Mouse (Mus musculus): Measurements from ENCODE around the gene Rbm14. TPM values are rescaled to one million over a fixed set of nuclear protein-coding genes. Genes with fewer than 3 reads are reported as not detected.
"Not testable (repeated sequence)": the region's sequence is repeated elsewhere in the genome, so short reads cannot be mapped to it uniquely, and the experiment has no call there.

Rbm14 gene
- total RNA-seq, 2 experiments from 2014 or later, result 47.1 to 55.2 TPM

DNA sequence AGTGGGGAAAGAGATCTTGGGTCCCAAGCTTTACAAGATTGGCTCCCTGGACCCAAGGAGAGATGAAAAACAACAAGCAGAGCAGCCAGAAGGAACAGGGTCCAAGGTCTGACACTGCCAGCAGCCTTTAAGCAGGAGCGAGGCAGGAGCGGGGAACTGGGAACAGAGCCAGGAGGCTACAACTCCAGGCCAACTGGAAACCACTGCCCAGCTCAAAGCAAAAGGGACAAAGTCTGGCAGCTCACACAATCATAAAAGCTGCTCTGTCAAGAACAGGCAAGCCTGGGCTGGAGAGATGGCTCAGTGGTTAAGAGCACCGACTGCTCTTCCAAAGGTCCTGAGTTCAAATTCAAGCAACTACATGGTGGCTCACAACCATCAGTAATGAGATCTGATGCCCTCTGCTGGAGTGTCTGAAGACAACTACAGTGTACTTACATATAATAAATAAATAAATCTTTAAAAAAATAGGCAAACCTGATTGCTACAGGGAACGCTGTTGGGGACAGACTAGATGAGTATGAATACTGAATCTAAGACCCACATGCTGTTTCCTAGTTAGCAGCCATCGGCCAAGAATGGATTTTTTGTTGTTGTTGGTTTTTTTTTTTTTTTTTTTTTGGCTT lies 9.4 kb upstream of the Rbm14 start:
- intact Hi-C loops (cut with DNase I), result no loop called here
- DNase-seq (ENCODE audit: low spot score in 2 of 2), result peak; percentile 41 to 62

DNA sequence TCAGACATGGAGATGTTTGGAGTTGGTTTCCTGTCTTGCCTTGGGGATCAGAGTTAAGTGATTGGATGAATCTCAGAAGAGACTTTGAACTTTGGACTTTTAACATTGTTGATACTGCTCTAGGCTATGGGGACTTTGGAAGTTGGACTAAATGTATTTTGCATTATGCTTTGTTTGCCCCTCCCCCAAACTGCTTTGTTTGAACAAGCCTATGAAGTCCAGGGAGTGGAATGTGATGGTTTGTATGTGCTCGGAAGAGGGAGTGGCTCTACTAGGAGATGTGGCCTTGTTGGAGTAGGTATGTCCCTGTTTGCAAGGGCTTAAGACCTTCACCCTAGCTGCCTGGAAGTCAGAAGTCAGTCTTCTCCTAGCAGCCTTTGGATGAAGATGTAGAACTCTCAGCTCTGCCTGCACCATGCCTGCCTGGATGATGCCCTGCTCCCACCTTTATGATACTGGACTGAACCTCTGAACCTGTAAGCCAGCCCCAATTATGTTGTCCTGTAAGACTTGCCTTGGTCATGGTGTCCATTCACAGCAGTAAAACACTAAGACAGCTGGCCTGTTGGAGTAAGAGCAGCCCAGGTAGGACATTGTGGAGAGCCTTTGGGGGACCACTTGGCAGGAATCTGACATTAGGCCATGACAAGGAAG lies 5.9 kb upstream of the Rbm14 start:
- intact Hi-C loops (cut with DNase I), result no loop called here

GRCm38 (mm10) chr19:4813015-4813414 lies 1.6 kb upstream of the Rbm14 start:
- no peak for DNase-seq (ENCODE audit: low spot score in 2 of 2)
- intact Hi-C loops (cut with DNase I), result no loop called here

More for the DNA sequence above, 5.9 kb upstream of the Rbm14 start:
- no peak for DNase-seq (ENCODE audit: low spot score in 2 of 2)

- intact Hi-C loops (cut with DNase I); DNase-seq (ENCODE audit: low spot score in 2 of 2): not testable (repeated sequence)
Measured at GRCm38 (mm10) chr19:4812334-4812949, 1.0 kb upstream of the Rbm14 start.

GRCm38 (mm10) chr19:4811909-4812242 lies 442 bp upstream of the Rbm14 start:
- intact Hi-C loops (cut with DNase I), result loop anchor here (1.0 to 2.0 kb wide), 2 partner anchors 27 to 55 kb away; partner anchors contain the start of genes Ccdc87, Ccs and Rbm4b
- DNase-seq (ENCODE audit: low spot score in 2 of 2), result no peak

DNA sequence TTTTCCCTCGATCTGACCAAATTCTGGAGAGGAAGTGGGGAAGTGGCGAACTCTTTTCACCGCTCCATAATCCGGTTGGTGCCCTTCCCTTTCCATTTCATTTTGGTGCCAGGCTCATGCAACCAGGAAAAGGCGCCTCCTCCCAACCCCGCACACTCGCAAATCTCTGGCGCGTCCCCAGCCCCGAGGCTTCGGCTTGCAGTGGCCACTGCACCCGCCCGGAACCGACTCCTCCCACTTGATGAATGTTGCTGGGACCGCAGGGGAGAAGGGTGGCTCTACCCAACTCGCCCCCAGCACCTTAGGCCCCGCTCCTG lies 730 bp downstream of the Rbm14 start:
- DNase-seq (ENCODE audit: low spot score in 2 of 2), result no peak
- intact Hi-C loops (cut with DNase I), result loop anchor here (1.0 to 2.0 kb wide), 2 partner anchors 29 to 54 kb away; partner anchors contain the start of genes Ccdc87, Ccs and Rbm4b

DNA sequence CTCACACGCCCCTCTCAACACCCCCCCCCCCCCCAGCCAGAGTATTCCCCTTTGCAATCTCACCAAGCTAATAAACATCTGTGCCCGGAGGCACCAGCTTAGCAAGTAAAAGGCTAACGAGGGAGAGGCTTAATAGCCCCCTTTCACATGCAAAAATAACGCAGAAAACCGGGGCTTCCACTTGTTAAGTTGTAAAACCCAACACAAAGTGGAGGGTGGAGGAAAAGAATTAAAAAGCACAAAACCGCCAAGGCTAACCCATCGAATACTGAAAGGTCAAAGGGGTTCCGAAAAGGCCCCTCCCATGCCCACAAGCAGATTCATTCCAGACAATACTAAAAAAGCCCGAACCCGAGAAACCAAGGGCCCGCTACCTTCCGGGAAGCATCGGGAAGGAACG lies 1.1 kb downstream of the Rbm14 start:
- DNase-seq (ENCODE audit: low spot score in 2 of 2), result no peak
- intact Hi-C loops (cut with DNase I), result loop anchor here (2.0 kb wide), 1 partner anchor 54 kb away; the partner anchor contains the start of gene Rbm4b

DNA sequence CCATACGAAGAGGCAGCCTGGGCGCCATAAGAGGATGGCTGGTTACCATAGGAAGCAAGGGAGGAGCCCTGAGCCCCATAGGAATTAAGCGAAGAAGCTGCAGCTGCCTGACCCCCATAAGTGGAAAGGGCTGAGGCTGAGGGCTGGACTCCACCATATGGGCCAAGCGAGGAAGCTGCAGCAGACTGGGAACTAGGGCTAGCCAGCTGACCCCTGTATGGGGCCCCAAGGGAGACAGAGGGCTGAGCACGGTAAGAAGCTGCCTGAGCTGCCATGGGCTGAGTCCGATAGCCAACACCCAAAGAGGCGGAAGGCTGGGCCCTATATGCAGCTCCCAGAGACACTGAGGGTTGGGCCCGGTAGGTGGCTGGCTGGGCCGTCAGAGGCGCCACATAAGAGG lies 8.2 kb downstream of the Rbm14 start:
- no peak for DNase-seq (ENCODE audit: low spot score in 2 of 2)
- intact Hi-C loops (cut with DNase I), result no loop called here

DNA sequence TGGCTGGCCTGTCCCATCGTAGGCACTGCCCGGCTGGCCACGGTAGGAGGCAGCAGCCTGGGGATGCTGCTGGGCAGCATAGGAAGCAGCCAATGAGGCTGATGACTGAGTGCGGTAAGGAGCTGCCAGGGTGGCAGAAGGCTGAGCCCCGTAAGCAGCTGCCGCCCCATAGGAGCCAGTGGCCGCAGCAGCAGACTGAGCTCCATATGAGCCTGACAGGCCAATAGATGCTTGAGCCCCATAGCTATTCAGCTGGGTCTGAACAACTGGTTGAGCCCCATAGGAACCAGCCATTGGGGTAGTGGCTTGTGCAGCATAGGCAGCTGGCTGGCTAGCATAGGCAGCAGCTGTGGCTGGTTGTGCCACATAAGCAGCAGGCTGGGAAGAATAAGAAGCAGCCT lies 8.7 kb downstream of the Rbm14 start:
- intact Hi-C loops (cut with DNase I), result no loop called here
- DNase-seq (ENCODE audit: low spot score in 2 of 2), result no peak

GRCm38 (mm10) chr19:4799083-4799482 lies 12.4 kb downstream of the Rbm14 start:
- no peak for DNase-seq (ENCODE audit: low spot score in 2 of 2)
- intact Hi-C loops (cut with DNase I), result no loop called here

DNA sequence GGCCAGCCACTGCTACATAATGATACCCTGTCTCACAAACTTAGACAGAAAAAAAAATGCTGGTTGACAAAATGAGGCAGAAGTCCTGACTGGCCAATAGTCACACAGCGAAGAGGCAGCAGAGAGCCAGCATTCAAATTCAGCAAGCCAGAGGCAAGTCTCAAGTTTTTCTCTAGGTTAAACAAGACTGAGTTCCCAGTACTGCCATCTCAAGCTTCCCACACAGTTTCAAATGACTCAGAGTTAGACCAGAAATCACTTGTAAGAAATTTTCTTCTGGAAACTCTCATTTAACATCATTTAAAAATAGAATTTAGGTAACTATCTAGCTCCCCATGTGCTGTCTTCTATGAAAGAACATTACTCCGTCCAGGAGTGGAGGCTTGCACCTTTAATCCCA lies 13.6 kb downstream of the Rbm14 start:
- intact Hi-C loops (cut with DNase I), result no loop called here
- DNase-seq (ENCODE audit: low spot score in 2 of 2), result no peak

GRCm38 (mm10) chr19:4795929-4796328 lies 15.5 kb downstream of the Rbm14 start:
- DNase-seq (ENCODE audit: low spot score in 2 of 2), result no peak
- intact Hi-C loops (cut with DNase I), result no loop called here

DNA sequence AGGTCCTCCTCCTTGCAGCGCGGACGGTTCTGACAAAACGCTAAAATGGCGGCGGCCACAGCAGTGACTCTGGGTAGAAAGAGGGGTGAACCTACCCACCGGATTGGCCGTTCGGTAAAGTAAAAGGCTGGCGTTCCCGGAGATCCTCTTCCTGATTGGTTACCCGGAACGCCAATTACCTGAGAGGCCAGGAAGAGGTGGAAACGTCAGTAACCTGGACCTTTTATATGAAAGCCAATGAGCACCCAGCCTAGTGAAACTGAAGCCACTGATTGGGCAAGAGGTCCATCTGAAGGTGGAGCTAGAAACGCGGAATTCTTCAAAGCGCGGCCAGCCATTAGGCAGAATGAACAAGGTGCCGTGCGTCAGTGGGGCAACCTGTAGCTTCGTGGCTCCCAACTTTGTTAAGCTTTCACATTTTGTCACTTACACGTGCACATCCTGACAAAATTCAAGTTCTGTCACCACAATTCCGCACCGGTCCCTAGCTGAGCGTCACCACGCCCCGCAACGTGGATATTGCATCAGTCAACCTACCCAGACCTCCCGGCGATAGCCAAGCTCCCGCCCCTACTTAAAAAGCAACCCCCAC lies 17.5 kb downstream of the Rbm14 start, which contains the start of gene Rbm4:
Gene Rbm4 (minus strand): TSS at position 71 of the 592 bp plus-strand sequence.
- peak; percentile 96 to 98 for DNase-seq (ENCODE audit: low spot score in 2 of 2)
- intact Hi-C loops (cut with DNase I), result loop anchor here (5.0 kb wide), 1 partner anchor 37 kb away; the partner anchor contains the start of gene Rbm4b

DNA sequence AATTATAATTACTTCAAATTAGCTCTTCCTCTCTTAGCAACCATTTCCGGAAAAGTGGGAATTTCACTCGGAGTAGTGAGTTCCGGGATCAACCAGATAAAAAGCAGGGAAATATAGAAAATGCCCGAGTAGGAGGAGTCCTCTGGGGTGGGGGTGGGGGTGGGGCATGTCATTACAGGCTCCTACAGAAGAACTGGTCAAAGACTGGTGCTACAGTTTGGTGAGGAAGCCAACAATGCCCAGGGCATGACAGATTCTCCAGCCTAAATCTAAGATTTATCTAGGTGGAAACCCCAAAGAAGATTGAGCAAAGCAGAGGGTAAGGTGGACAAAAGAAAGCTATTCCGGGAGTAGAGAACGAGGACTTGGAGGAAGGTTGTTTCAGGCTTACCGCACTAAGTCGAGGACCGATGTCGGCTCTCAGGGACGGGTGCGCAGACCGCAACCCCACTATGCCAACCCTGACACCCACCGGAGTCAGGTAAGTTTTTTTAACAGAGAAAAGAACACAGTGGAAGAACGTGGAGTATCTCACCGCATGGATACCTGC lies 18.1 kb downstream of the Rbm14 start:
- intact Hi-C loops (cut with DNase I), result loop anchor here (5.0 kb wide), 1 partner anchor 36 kb away; the partner anchor contains the start of gene Rbm4b
- DNase-seq (ENCODE audit: low spot score in 2 of 2), result no peak

- intact Hi-C loops (cut with DNase I), result no loop called here
- DNase-seq (ENCODE audit: low spot score in 2 of 2), result no peak
Measured at GRCm38 (mm10) chr19:4786313-4786712, 25.1 kb downstream of the Rbm14 start.

GRCm38 (mm10) chr19:4785206-4785605 lies 26.2 kb downstream of the Rbm14 start:
- intact Hi-C loops (cut with DNase I), result no loop called here
- DNase-seq (ENCODE audit: low spot score in 2 of 2), result no peak

DNA sequence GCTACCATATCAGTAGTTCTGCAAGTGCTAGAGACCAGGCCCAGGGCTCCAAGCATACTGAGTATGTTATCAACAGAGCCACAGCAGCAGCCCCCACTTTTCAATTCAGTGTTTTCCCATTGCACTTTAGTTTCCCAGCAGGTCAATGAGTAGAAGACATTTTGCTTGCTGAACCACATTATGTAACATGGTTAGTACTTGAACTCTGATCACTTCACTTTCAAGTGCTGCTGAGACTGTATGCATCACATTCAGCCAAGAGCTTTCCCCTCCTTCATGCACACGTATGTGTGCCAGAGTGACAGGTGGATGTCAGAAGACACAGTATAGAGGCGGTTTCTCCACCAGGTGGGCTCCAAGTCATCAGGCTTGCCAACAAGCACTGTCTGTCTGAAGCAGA lies 28.5 kb downstream of the Rbm14 start:
- DNase-seq (ENCODE audit: low spot score in 2 of 2), result no peak
- intact Hi-C loops (cut with DNase I), result no loop called here

DNA sequence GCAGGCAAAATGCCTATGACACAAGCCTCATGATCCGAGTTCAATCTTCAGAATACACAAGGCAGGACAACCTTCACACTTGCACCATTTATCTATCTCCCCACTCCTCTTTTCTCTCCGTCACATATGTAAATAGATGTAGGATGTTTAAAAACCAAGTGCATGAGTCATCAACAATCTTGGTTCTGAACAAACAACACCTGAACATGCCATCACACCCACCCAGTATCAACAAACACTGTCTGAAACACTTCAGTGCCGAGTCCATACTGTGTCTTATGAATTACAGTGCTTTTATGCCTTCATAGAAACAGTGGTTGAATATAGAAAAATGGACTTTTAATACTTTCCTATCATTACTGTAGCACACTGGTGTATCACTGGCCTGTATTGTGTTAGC lies 38.6 kb downstream of the Rbm14 start:
- DNase-seq (ENCODE audit: low spot score in 2 of 2), result no peak
- intact Hi-C loops (cut with DNase I), result no loop called here

DNA sequence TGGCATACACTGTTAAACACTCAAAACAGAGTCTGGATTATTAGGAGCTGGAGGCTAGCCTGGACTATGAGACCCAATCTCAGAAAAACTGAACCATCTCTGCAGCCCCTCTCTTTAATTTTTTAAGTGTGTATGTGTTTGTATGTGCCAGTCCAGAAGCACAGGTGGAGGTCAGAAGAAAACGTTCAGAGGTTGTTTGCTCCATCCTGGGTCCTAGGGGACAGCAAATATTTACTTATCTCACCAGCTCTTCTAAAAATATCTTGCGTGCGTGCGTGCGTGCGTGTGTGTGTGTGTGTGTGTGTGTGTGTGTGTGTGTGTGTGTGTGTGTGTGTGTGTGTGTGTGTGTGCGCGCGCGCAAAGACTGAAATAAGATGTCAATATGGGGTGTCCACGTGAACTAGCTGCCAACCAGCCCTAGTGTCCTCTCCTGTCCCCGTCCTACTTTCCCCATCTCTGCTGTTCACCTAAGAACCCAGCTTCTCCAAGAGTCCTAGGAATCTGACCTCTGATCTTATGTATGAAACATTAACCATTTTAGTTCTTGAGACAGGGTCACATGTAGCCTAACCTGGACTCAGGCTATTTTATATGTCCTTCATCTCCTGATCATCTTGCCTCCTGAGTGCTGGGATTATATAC lies 43.8 kb downstream of the Rbm14 start:
- intact Hi-C loops (cut with DNase I), result no loop called here
- no peak for DNase-seq (ENCODE audit: low spot score in 2 of 2)

- intact Hi-C loops (cut with DNase I), result no loop called here
- no peak for DNase-seq (ENCODE audit: low spot score in 2 of 2)
Measured at GRCm38 (mm10) chr19:4762876-4763275, 48.6 kb downstream of the Rbm14 start.

Data from left cerebral cortex, postnatal 36 days (tissue).